Mouse (Mus musculus): ENCODE data around the gene Slc51b.
A peak's percentile ranks its signal among the peaks of the same experiment; 100 is the strongest.

The Slc51b gene

DNA sequence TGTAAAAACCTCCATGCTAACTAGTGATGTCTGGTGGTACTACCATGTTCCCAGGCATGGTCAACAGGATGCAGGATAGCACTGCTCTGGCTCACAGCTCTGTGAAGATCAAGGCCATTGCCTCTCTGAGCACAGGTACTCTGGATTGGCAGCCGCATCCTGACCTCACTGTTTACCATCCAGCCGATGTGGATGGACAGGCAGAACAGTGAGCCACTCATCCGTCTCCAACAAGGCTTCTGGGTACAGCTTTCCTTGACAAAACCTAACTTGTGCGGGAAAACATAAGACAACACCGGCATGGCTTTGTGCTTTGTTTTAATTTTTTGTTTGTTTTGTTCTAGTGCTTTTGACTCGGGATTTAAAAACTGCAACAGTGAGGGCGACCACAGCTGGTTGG lies 57.0 kb downstream of the Slc51b start:
- no peak for DNase-seq

DNA sequence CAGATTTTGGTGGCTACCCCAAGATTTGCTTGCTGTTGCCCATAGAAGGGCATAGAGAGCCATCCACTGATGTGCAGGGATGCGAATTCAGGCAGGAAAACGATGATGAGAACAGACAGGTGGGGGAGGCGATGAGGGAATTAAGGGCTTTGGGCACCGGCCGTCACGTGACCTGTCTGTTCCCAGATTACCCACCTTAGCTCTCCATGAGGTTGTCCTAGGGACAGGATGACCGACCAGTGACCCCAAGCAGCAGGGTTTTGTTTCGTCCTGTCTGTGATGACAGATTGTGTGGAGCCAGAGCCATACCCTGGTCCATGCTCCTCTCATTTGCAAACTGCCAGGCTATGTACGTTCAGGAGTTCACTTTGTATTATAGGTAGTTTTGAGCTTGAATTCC lies 59.1 kb downstream of the Slc51b start:
- peak; percentile 40 for DNase-seq

Measured in embryo, embryonic 11 days (tissue).